Mouse (Mus musculus) midbrain, postnatal 0 days (tissue): ENCODE results near the gene Tagap. TPM values are rescaled to one million over a fixed set of nuclear protein-coding genes. Genes with fewer than 3 reads are reported as not detected.

Experiments used
- ATAC-seq: fragments of 200-750 bp; cut with Nextera tagmentation; 2 replicates; pipeline ENCODE4 v1.8.0; 2017; ENCODE audit warnings: moderate number of reproducible peaks, mild to moderate bottlenecking, moderate TSS enrichment, moderate library complexity; ENCODE audit not compliant: low FRiP score
- DNase-seq: peaks from one replicate; pipeline ENCODE4 v3.0.0-alpha.2; 2015; ENCODE audit warnings: low spot score
- H3K27ac ChIP-seq: fragments of 300-500 bp; sonication (generic); 2 replicates; pipeline ENCODE4 v1.5.1; 2014; ENCODE audit warnings: low read depth, mild to moderate bottlenecking, low read length, mixed read lengths
- H3K27me3 ChIP-seq: fragments of 300-500 bp; sonication (generic); 2 replicates; pipeline ENCODE4 v1.6.1; 2014; ENCODE audit warnings: low read length, control low read depth, mixed read lengths; ENCODE audit not compliant: insufficient read depth
- H3K36me3 ChIP-seq: fragments of 300-500 bp; sonication (generic); 2 replicates; pipeline ENCODE4 v1.6.1; 2014; ENCODE audit warnings: low read length, control low read depth, mixed read lengths; ENCODE audit not compliant: insufficient read depth
- H3K4me1 ChIP-seq: fragments of 300-500 bp; sonication (generic); 2 replicates; pipeline ENCODE4 v1.6.1; 2014; ENCODE audit warnings: mild to moderate bottlenecking, control low read depth, antibody characterized with exemption, low read length, mixed read lengths; ENCODE audit not compliant: insufficient read depth
- H3K4me2 ChIP-seq: fragments of 300-500 bp; sonication (generic); 2 replicates; pipeline ENCODE4 v1.6.1; 2014; ENCODE audit warnings: low read depth, mild to moderate bottlenecking, low read length, mixed read lengths; ENCODE audit not compliant: poor library complexity, severe bottlenecking
- H3K4me3 ChIP-seq: fragments of 300-500 bp; sonication (generic); 2 replicates; pipeline ENCODE4 v1.5.1; 2014; ENCODE audit warnings: low read depth, mild to moderate bottlenecking, low read length, moderate library complexity
- H3K9ac ChIP-seq: fragments of 300-500 bp; sonication (generic); replicated peaks from 2 replicates; pipeline ENCODE4 v1.6.1; 2014; ENCODE audit warnings: mild to moderate bottlenecking, low read length, moderate library complexity, mixed read lengths; ENCODE audit not compliant: poor library complexity, severe bottlenecking
- H3K9me3 ChIP-seq: fragments of 300-500 bp; sonication (generic); 2 replicates; pipeline ENCODE4 v1.6.1; 2016; ENCODE audit warnings: low read length, control low read depth
- CTCF ChIP-seq: IDR thresholded peaks from 2 replicates; pipeline ENCODE4 v1.5.1; 2016; ENCODE audit warnings: antibody characterized with exemption, mild to moderate bottlenecking
- WGBS: fragments of 180-500 bp; shearing (Covaris S2); extraction: QIAGEN DNeasy Blood & Tissue Kit; methylation state at CpG from one replicate; pipeline ENCODE4 v1.1.7; 2014; 5-methylcytosine and 5-hydroxymethylcytosine counted together
- polyA plus RNA-seq: library from polyadenylated mRNA; unstranded; fragments of >200 nt; fragmentation: Nextera tagmentation; extraction: Ambion mirVana; gene quantifications from 2 replicates; pipeline ENCODE4 v1.2.1, GENCODE M21; 2015
- total RNA-seq: library from RNA; depleted of rRNA; stranded (reverse); fragments of >200 nt; gene quantifications from 2 replicates; pipeline ENCODE4 v1.2.3, GENCODE M21; 2014

Gene Tagap
- total and polyA plus RNA-seq, 2 experiments from 2014 or later: 0.32 to 0.55 TPM

- no peak for TF ChIP-seq CTCF
- H3K4me2 ChIP-seq: no peak overlapping the region
- ATAC-seq: no peak
- no peaks in the 10 kb centered on the region for H3K9me3 ChIP-seq
- WGBS: 60% methylated on average over 10 of the region's 10 CpGs
- no peak overlapping the region for H3K9ac ChIP-seq
- no peaks in the 10 kb centered on the region for H3K36me3 ChIP-seq
- no peak overlapping the region for H3K27ac ChIP-seq
- DNase-seq: peak; percentile 7
- H3K4me1 ChIP-seq: no peaks in the 10 kb centered on the region
- no peak overlapping the region for H3K4me3 ChIP-seq
- no peaks in the 10 kb centered on the region for H3K27me3 ChIP-seq
Measured at GRCm38 (mm10) chr17:7896047-7896635, 29.7 kb upstream of the Tagap start.

- 85% methylated on average over 11 of the region's 11 CpGs for WGBS
Measured at GRCm38 (mm10) chr17:7897120-7897519, 28.7 kb upstream of the Tagap start.

GRCm38 (mm10) chr17:7897756-7898155, 28.0 kb upstream of the Tagap start:
- Histone ChIP-seq H3K4me1 (no peaks in the 10 kb centered on the region), H3K9ac (no peak overlapping the region), H3K27ac (no peak overlapping the region), H3K4me2 (no peak overlapping the region), H3K36me3 (no peaks in the 10 kb centered on the region), H3K4me3 (no peak overlapping the region), H3K9me3 (no peaks in the 10 kb centered on the region), H3K27me3 (no peaks in the 10 kb centered on the region)
- ATAC-seq: no peak
- 86% methylated on average over 4 of the region's 4 CpGs for WGBS
- DNase-seq: no peak
- TF ChIP-seq CTCF: no peak

More at GRCm38 (mm10) chr17:7897120-7897519, 28.7 kb upstream of the Tagap start:
- ATAC-seq (no peak), DNase-seq (no peak)
- TF ChIP-seq CTCF: no peak
- Histone ChIP-seq H3K9ac (no peak overlapping the region), H3K27ac (no peak overlapping the region), H3K4me3 (no peak overlapping the region), H3K4me1 (no peaks in the 10 kb centered on the region), H3K36me3 (no peaks in the 10 kb centered on the region), H3K27me3 (no peaks in the 10 kb centered on the region), H3K9me3 (no peaks in the 10 kb centered on the region), H3K4me2 (no peak overlapping the region)

- 89% methylated on average over 6 of the region's 6 CpGs for WGBS
Measured at GRCm38 (mm10) chr17:7899233-7899632, 26.6 kb upstream of the Tagap start.

GRCm38 (mm10) chr17:7899961-7900360, 25.8 kb upstream of the Tagap start:
- TF ChIP-seq CTCF: no peak
- WGBS: 80% methylated on average over 4 of the region's 4 CpGs

More at GRCm38 (mm10) chr17:7899233-7899632, 26.6 kb upstream of the Tagap start:
- Histone ChIP-seq H3K27me3 (no peaks in the 10 kb centered on the region), H3K4me1 (no peaks in the 10 kb centered on the region), H3K4me3 (no peak overlapping the region), H3K27ac (no peak overlapping the region), H3K9me3 (no peaks in the 10 kb centered on the region), H3K9ac (no peak overlapping the region), H3K4me2 (no peak overlapping the region), H3K36me3 (no peaks in the 10 kb centered on the region)
- no peak for TF ChIP-seq CTCF
- ATAC-seq (no peak), DNase-seq (no peak)

GRCm38 (mm10) chr17:7901536-7901935, 24.3 kb upstream of the Tagap start:
- H3K9me3 ChIP-seq: no peaks in the 10 kb centered on the region
- H3K27me3 ChIP-seq: no peaks in the 10 kb centered on the region
- no peak for TF ChIP-seq CTCF
- no peak for DNase-seq
- no peak overlapping the region for H3K27ac ChIP-seq
- ATAC-seq: no peak
- H3K9ac ChIP-seq: no peak overlapping the region
- no peaks in the 10 kb centered on the region for H3K4me1 ChIP-seq
- H3K4me3 ChIP-seq: no peak overlapping the region
- H3K36me3 ChIP-seq: no peaks in the 10 kb centered on the region
- no peak overlapping the region for H3K4me2 ChIP-seq
- 81% methylated on average over 2 of the region's 2 CpGs for WGBS

More at GRCm38 (mm10) chr17:7899961-7900360, 25.8 kb upstream of the Tagap start:
- no peak overlapping the region for H3K27ac ChIP-seq
- H3K9ac ChIP-seq: no peak overlapping the region
- no peaks in the 10 kb centered on the region for H3K36me3 ChIP-seq
- H3K4me1 ChIP-seq: no peaks in the 10 kb centered on the region
- H3K27me3 ChIP-seq: no peaks in the 10 kb centered on the region
- H3K9me3 ChIP-seq: no peaks in the 10 kb centered on the region
- H3K4me2 ChIP-seq: no peak overlapping the region
- DNase-seq: no peak
- ATAC-seq: no peak
- H3K4me3 ChIP-seq: no peak overlapping the region
